Mouse (Mus musculus): Measurements from ENCODE around the gene Doc2b.

DNA sequence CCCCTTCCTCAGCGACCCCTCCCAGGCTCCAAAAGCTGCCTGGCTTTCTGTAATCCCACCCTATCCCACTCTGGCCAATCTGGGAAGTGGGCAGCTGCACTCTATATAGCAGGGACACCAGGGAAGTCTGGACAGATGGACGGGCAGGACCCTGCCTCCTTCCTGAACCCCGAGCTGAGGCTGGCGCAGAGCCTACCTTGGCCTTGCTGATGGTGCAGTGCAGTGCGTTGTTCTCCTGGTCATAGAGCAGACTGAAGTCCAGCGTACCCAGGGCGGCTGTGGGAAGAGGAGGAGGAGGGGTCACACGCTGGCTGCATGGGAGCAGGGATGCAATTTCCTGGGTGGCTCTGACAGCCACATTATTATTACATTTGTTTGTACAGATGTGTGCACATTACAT is 10.0 kb downstream of the Doc2b start:
- TF ChIP-seq POLR2A (IDR thresholded peaks at IDR 0.05; ENCODE audit: borderline replicate concordance, insufficient read depth, low read length) (no peak), CTCF (IDR thresholded peaks at IDR 0.05; ENCODE audit: borderline replicate concordance, insufficient read depth, low read depth, low read length) (no peak)

All from cerebellum, adult 2 months (tissue).